Mouse (Mus musculus) left cerebral cortex, adult 8-10 months (tissue): ENCODE results near the gene Olfr514. TPM values are rescaled to one million over a fixed set of nuclear protein-coding genes. Genes with fewer than 3 reads are reported as not detected.
"Not testable (repeated sequence)": the region's sequence is repeated elsewhere in the genome, so short reads cannot be mapped to it uniquely, and the experiment has no call there.

Source experiments
- DNase-seq, 2 experiments: peaks; one replicate each; pipeline ENCODE4 v3.0.0; 2022; ENCODE audit warnings: low spot score in 2 of 2
- total RNA-seq, 4 experiments: library from RNA; stranded (reverse); gene quantifications; 2 replicates each; pipeline ENCODE4 v1.2.4; 2022

The Olfr514 gene
- not detected for total RNA-seq

- DNase-seq = no peak
Observed at GRCm38 (mm10) chr7:108825897-108826296, at the start of gene Olfr514. Gene Olfr514, minus strand, starts transcription at chr7:108825997.

- DNase-seq = no peak
Observed at GRCm38 (mm10) chr7:108872279-108872678, 46.5 kb upstream of the Olfr514 start, which contains the start of gene Olfr517. Gene Olfr517, minus strand, starts transcription at chr7:108872379.

GRCm38 (mm10) chr7:108850429-108850828 is 24.6 kb upstream of the Olfr514 start, which contains the start of gene Olfr516:
Gene Olfr516, minus strand, starts transcription at chr7:108850529.
- DNase-seq = no peak

- DNase-seq = not testable (repeated sequence)
Observed at GRCm38 (mm10) chr7:108814593-108815215, 11.1 kb downstream of the Olfr514 start.

- DNase-seq = no peak
Observed at GRCm38 (mm10) chr7:108797205-108797933, 28.4 kb downstream of the Olfr514 start.

Other genes with a start within 250 kb of the Olfr514 start
- not detected for gene Olfr506, start 215.2 kb downstream of the Olfr514 start, total RNA-seq
- gene Olfr507, start 204.2 kb downstream of the Olfr514 start, total RNA-seq = not detected
- not detected for gene Olfr508, start 196.0 kb downstream of the Olfr514 start, total RNA-seq
- not detected for gene Olfr509, start 174.1 kb downstream of the Olfr514 start, total RNA-seq
- gene Olfr510, start 159.6 kb downstream of the Olfr514 start, total RNA-seq = not detected
- gene Olfr512, start 112.7 kb downstream of the Olfr514 start, total RNA-seq = not detected
- not detected for gene Olfr513, start 75.0 kb downstream of the Olfr514 start, total RNA-seq
- not detected for gene Olfr516, start 24.5 kb upstream of the Olfr514 start, total RNA-seq
- gene Olfr517, start 46.4 kb upstream of the Olfr514 start, total RNA-seq = not detected
- gene Olfr518, start 59.0 kb upstream of the Olfr514 start, total RNA-seq = not detected
- not detected for gene Olfr519, start 68.4 kb upstream of the Olfr514 start, total RNA-seq
- gene Nlrp10, start 104.2 kb upstream of the Olfr514 start, total RNA-seq = under 1 TPM; 0.33 to 0.57 (median 0.45) TPM
- gene Eif3f, start 108.4 kb upstream of the Olfr514 start, total RNA-seq = 100 to 1,000 TPM; 101 to 102 (median 101) TPM
- gene Tub, start 124.3 kb upstream of the Olfr514 start, total RNA-seq = 100 to 1,000 TPM; 107 to 129 (median 115) TPM